Mouse (Mus musculus): ENCODE results near the gene Lpcat2. TPM values are rescaled to one million over a fixed set of nuclear protein-coding genes. Genes with fewer than 3 reads are reported as not detected.

Gene Lpcat2
- polyA plus RNA-seq, 1 experiment from 2014 or later = 7.4 TPM

GRCm38 (mm10) chr8:92849261-92849660 is 5.9 kb upstream of the Lpcat2 start:
- no peak for ATAC-seq (ENCODE audit: low read depth)
- WGBS = 62% methylated on average over 6 of the region's 6 CpGs
- peaks cover 52% of the 10 kb centered on the region for H3K4me1 ChIP-seq (replicated peaks; ENCODE audit: control insufficient read depth, insufficient read depth, low read length)

GRCm38 (mm10) chr8:92850239-92850638 is 4.9 kb upstream of the Lpcat2 start:
- no peak overlapping the region for H3K4me2 ChIP-seq (ENCODE audit: low read depth, low read length)
- 0 out of 2 replicates have a peak overlapping the region, but pooled peaks have one; percentile 9 for H3K9ac ChIP-seq (ENCODE audit: low read length)
- peak; percentile 88 for ATAC-seq (ENCODE audit: low read depth)
- peaks cover 6% of the 10 kb centered on the region; the same call in 1 of the 2 replicates for H3K36me3 ChIP-seq (ENCODE audit: control insufficient read depth, insufficient read depth, low read length)
- peaks cover 2% of the 10 kb centered on the region; the same call in 1 of the 2 replicates for H3K27me3 ChIP-seq (ENCODE audit: control insufficient read depth, insufficient read depth, low read depth, low read length)
- H3K9me3 ChIP-seq (ENCODE audit: control insufficient read depth, low read length) = no peaks in the 10 kb centered on the region
- WGBS = 29% methylated on average over 4 of the region's 4 CpGs
- H3K27ac ChIP-seq (ENCODE audit: low read length) = peak overlapping the region; percentile 29
- H3K4me1 ChIP-seq (replicated peaks; ENCODE audit: control insufficient read depth, insufficient read depth, low read length) = peaks cover 54% of the 10 kb centered on the region
- no peak overlapping the region for H3K4me3 ChIP-seq (ENCODE audit: low read length)

More at GRCm38 (mm10) chr8:92849261-92849660, 5.9 kb upstream of the Lpcat2 start:
- H3K27me3 ChIP-seq (ENCODE audit: control insufficient read depth, insufficient read depth, low read depth, low read length) = peaks cover 1% of the 10 kb centered on the region; the same call in 1 of the 2 replicates
- no peaks in the 10 kb centered on the region for H3K9me3 ChIP-seq (ENCODE audit: control insufficient read depth, low read length)
- no peak overlapping the region for H3K4me3 ChIP-seq (ENCODE audit: low read length)
- peak overlapping the region; percentile 29; the same call in 1 of the 2 replicates for H3K27ac ChIP-seq (ENCODE audit: low read length)
- H3K9ac ChIP-seq (ENCODE audit: low read length) = no peak overlapping the region
- no peak overlapping the region for H3K4me2 ChIP-seq (ENCODE audit: low read depth, low read length)
- H3K36me3 ChIP-seq (ENCODE audit: control insufficient read depth, insufficient read depth, low read length) = peaks cover 6% of the 10 kb centered on the region; the same call in 1 of the 2 replicates

- no peak for ATAC-seq (ENCODE audit: low read depth)
- H3K9me3 ChIP-seq (ENCODE audit: control insufficient read depth, low read length) = no peaks in the 10 kb centered on the region
- peaks cover 56% of the 10 kb centered on the region for H3K4me1 ChIP-seq (replicated peaks; ENCODE audit: control insufficient read depth, insufficient read depth, low read length)
- 42% methylated on average over 3 of the region's 3 CpGs for WGBS
- no peak overlapping the region for H3K9ac ChIP-seq (ENCODE audit: low read length)
- H3K27me3 ChIP-seq (ENCODE audit: control insufficient read depth, insufficient read depth, low read depth, low read length) = peaks cover 2% of the 10 kb centered on the region; the same call in 1 of the 2 replicates
- H3K27ac ChIP-seq (ENCODE audit: low read length) = peak overlapping the region; percentile 13; the same call in 1 of the 2 replicates
- peaks cover 6% of the 10 kb centered on the region; the same call in 1 of the 2 replicates for H3K36me3 ChIP-seq (ENCODE audit: control insufficient read depth, insufficient read depth, low read length)
- no peak overlapping the region for H3K4me2 ChIP-seq (ENCODE audit: low read depth, low read length)
- H3K4me3 ChIP-seq (ENCODE audit: low read length) = no peak overlapping the region
These were observed 3.8 kb upstream of the Lpcat2 start for GRCm38 (mm10) chr8:92851381-92851780.

- Histone ChIP-seq H3K4me2 (ENCODE audit: low read depth, low read length) (no peak overlapping the region), H3K27ac (ENCODE audit: low read length) (no peak overlapping the region), H3K4me3 (ENCODE audit: low read length) (no peak overlapping the region), H3K36me3 (ENCODE audit: control insufficient read depth, insufficient read depth, low read length) (0 out of 2 replicates have a peak, but pooled peaks cover 4% of the 10 kb centered on the region), H3K4me1 (replicated peaks; ENCODE audit: control insufficient read depth, insufficient read depth, low read length) (peaks cover 41% of the 10 kb centered on the region), H3K9ac (ENCODE audit: low read length) (no peak overlapping the region), H3K27me3 (ENCODE audit: control insufficient read depth, insufficient read depth, low read depth, low read length) (peaks cover 2% of the 10 kb centered on the region; the same call in 1 of the 2 replicates), H3K9me3 (ENCODE audit: control insufficient read depth, low read length) (no peaks in the 10 kb centered on the region)
- WGBS = 35% methylated on average over 18 of the region's 18 CpGs
- peak; percentile 10; the same call in 1 of the 2 replicates for ATAC-seq (ENCODE audit: low read depth)
These were observed 1.8 kb upstream of the Lpcat2 start for GRCm38 (mm10) chr8:92853188-92853983.

- Histone ChIP-seq H3K4me3 (ENCODE audit: low read length) (no peak overlapping the region), H3K4me1 (replicated peaks; ENCODE audit: control insufficient read depth, insufficient read depth, low read length) (peaks cover 37% of the 10 kb centered on the region), H3K27ac (ENCODE audit: low read length) (no peak overlapping the region), H3K27me3 (ENCODE audit: control insufficient read depth, insufficient read depth, low read depth, low read length) (peaks cover 2% of the 10 kb centered on the region; the same call in 1 of the 2 replicates), H3K9ac (ENCODE audit: low read length) (no peak overlapping the region; the same call in 1 of the 2 replicates), H3K4me2 (ENCODE audit: low read depth, low read length) (peak overlapping the region; percentile 76), H3K36me3 (ENCODE audit: control insufficient read depth, insufficient read depth, low read length) (0 out of 2 replicates have a peak, but pooled peaks cover 4% of the 10 kb centered on the region), H3K9me3 (ENCODE audit: control insufficient read depth, low read length) (no peaks in the 10 kb centered on the region)
- 72% methylated on average over 3 of the region's 3 CpGs for WGBS
- no peak for ATAC-seq (ENCODE audit: low read depth)
These were observed 466 bp upstream of the Lpcat2 start for GRCm38 (mm10) chr8:92854673-92855072.

GRCm38 (mm10) chr8:92856273-92856986 is 1.3 kb downstream of the Lpcat2 start:
- ATAC-seq (ENCODE audit: low read depth) = no peak
- Histone ChIP-seq H3K4me3 (ENCODE audit: low read length) (peak overlapping the region; percentile 63), H3K4me2 (ENCODE audit: low read depth, low read length) (peak overlapping the region; percentile 76), H3K36me3 (ENCODE audit: control insufficient read depth, insufficient read depth, low read length) (0 out of 2 replicates have a peak, but pooled peaks cover 4% of the 10 kb centered on the region), H3K9me3 (ENCODE audit: control insufficient read depth, low read length) (no peaks in the 10 kb centered on the region), H3K27ac (ENCODE audit: low read length) (no peak overlapping the region), H3K9ac (ENCODE audit: low read length) (peak overlapping the region; percentile 72; the same call in 1 of the 2 replicates), H3K27me3 (ENCODE audit: control insufficient read depth, insufficient read depth, low read depth, low read length) (peaks cover 2% of the 10 kb centered on the region; the same call in 1 of the 2 replicates), H3K4me1 (replicated peaks; ENCODE audit: control insufficient read depth, insufficient read depth, low read length) (peaks cover 24% of the 10 kb centered on the region)
- WGBS = 46% methylated on average over 7 of the region's 7 CpGs

- Histone ChIP-seq H3K9ac (ENCODE audit: low read length) (no peak overlapping the region), H3K9me3 (ENCODE audit: control insufficient read depth, low read length) (no peaks in the 10 kb centered on the region), H3K36me3 (ENCODE audit: control insufficient read depth, insufficient read depth, low read length) (no peaks in the 10 kb centered on the region), H3K27me3 (ENCODE audit: control insufficient read depth, insufficient read depth, low read depth, low read length) (peaks cover 2% of the 10 kb centered on the region; the same call in 1 of the 2 replicates), H3K27ac (ENCODE audit: low read length) (no peak overlapping the region), H3K4me1 (replicated peaks; ENCODE audit: control insufficient read depth, insufficient read depth, low read length) (0 out of 2 replicates have a peak, but pooled peaks cover 11% of the 10 kb centered on the region), H3K4me3 (ENCODE audit: low read length) (no peak overlapping the region), H3K4me2 (ENCODE audit: low read depth, low read length) (no peak overlapping the region)
- 89% methylated on average over 14 of the region's 14 CpGs for WGBS
- ATAC-seq (ENCODE audit: low read depth) = no peak
These were observed 3.5 kb downstream of the Lpcat2 start for GRCm38 (mm10) chr8:92858475-92859182.

- Histone ChIP-seq H3K4me2 (ENCODE audit: low read depth, low read length) (no peak overlapping the region), H3K9me3 (ENCODE audit: control insufficient read depth, low read length) (no peaks in the 10 kb centered on the region), H3K27me3 (ENCODE audit: control insufficient read depth, insufficient read depth, low read depth, low read length) (no peaks in the 10 kb centered on the region), H3K9ac (ENCODE audit: low read length) (no peak overlapping the region), H3K27ac (ENCODE audit: low read length) (no peak overlapping the region), H3K4me1 (replicated peaks; ENCODE audit: control insufficient read depth, insufficient read depth, low read length) (no peaks in the 10 kb centered on the region), H3K36me3 (ENCODE audit: control insufficient read depth, insufficient read depth, low read length) (no peaks in the 10 kb centered on the region), H3K4me3 (ENCODE audit: low read length) (no peak overlapping the region)
- 88% methylated on average over 1 of the region's 1 CpGs for whole genome bisulfite sequencing
- no peak for ATAC-seq (ENCODE audit: low read depth)
These were observed 6.8 kb downstream of the Lpcat2 start for GRCm38 (mm10) chr8:92861977-92862376.

All from lung, embryonic 16.5 days (tissue).